Comparison of ENCODE assay signal across 8 mouse cellular contexts in the genomic region with DNA sequence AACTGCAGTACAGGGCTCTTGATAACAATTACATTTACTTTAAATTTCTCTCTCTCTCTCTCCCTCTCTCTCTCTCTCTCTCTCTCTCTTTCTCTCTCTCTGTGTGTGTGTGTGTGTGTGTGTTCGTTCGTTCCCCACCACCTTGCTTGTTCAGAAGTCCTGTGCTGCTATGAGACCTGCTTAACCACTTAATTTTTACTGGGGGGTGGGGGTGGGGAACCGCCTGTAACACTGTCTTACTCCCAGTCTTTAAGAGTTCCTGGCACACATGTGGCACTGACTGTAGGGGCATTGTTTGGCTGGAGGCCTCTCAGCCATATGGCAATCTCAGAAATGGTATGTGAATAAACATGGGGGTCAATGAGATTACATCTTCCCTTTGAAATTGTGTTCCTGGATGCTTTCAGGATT.
DNase-seq lines count a peak whose midpoint lies in the region; ATAC-seq and TF ChIP-seq lines count a peak whose summit lies in the region.

No protein-coding gene starts in this region.

- H3K27me3 ChIP-seq in lung, embryonic 14.5 days (ENCODE audit: insufficient read depth, low read length), result no peaks in the 10 kb centered on the region
- no peaks in the 10 kb centered on the region for H3K27me3 ChIP-seq in embryonic facial prominence, embryonic 14.5 days (replicated peaks; ENCODE audit: control insufficient read depth, insufficient read depth, low read length)
- no peaks in the 10 kb centered on the region for H3K27me3 ChIP-seq in limb, embryonic 10.5 days (ENCODE audit: low read depth, poor library complexity, severe bottlenecking)

- no peak for TF ChIP-seq CTCF in lung, embryonic 14.5 days (IDR thresholded peaks at IDR 0.05; ENCODE audit: low read depth)
- TF ChIP-seq CTCF in olfactory bulb, adult 2 months (IDR thresholded peaks at IDR 0.05; ENCODE audit: insufficient read depth, low read depth, low read length), result no peak

- intact Hi-C loops in left cerebral cortex, postnatal 25 days (cut with DNase I), result no loop called here

- peak overlapping the region; percentile 83 for H3K9ac ChIP-seq in lung, embryonic 14.5 days
- H3K9ac ChIP-seq in embryonic facial prominence, embryonic 14.5 days (ENCODE audit: low read depth, low read length), result peak overlapping the region; percentile 87; the same call in 1 of the 2 replicates

- no peaks in the 10 kb centered on the region for H3K9me3 ChIP-seq in lung, embryonic 14.5 days (ENCODE audit: low read depth, low read length)
- no peaks in the 10 kb centered on the region for H3K9me3 ChIP-seq in embryonic facial prominence, embryonic 14.5 days (ENCODE audit: control insufficient read depth, low read length)
- no peaks in the 10 kb centered on the region for H3K9me3 ChIP-seq in limb, embryonic 10.5 days (replicated peaks)

- no peak for TF ChIP-seq POLR2A in olfactory bulb, adult 2 months (IDR thresholded peaks at IDR 0.05; ENCODE audit: insufficient read depth, low read depth, low read length)

- no peaks in the 10 kb centered on the region for H3K36me3 ChIP-seq in lung, embryonic 14.5 days (ENCODE audit: insufficient read depth)
- H3K36me3 ChIP-seq in embryonic facial prominence, embryonic 14.5 days (ENCODE audit: control insufficient read depth, insufficient read depth, low read length), result no peaks in the 10 kb centered on the region
- no peaks in the 10 kb centered on the region for H3K36me3 ChIP-seq in limb, embryonic 10.5 days

- DNase-seq in lung, embryonic 14.5 days, result peak; percentile 55
- no peak for DNase-seq in lung, postnatal 25 days (ENCODE audit: low spot score)
- no peak for DNase-seq in embryonic facial prominence, embryonic 14.5 days (ENCODE audit: low spot score)
- DNase-seq in limb, embryonic 10.5 days (ENCODE audit: low spot score), result peak; percentile 66
- no peak for DNase-seq in layer of hippocampus, adult 8-10 months (ENCODE audit: low spot score in 2 of 2)
- DNase-seq in layer of hippocampus, postnatal 25 days (ENCODE audit: extremely low spot score in 1 of 2, low spot score in 1 of 2), result no peak
- no peak for DNase-seq in left cerebral cortex, postnatal 25 days (ENCODE audit: low spot score in 2 of 2)

- WGBS in lung, embryonic 14.5 days, result 1% methylated on average over 3 of the region's 3 CpGs
- WGBS in embryonic facial prominence, embryonic 14.5 days, result 1% methylated on average over 3 of the region's 3 CpGs
- WGBS in limb, embryonic 10.5 days, result 0% methylated on average over 3 of the region's 3 CpGs
- 27% methylated on average over 3 of the region's 3 CpGs for WGBS in olfactory bulb, adult 2 months

- peak overlapping the region; percentile 98 for H3K27ac ChIP-seq in lung, embryonic 14.5 days (ENCODE audit: low read depth)
- H3K27ac ChIP-seq in embryonic facial prominence, embryonic 14.5 days (replicated peaks; ENCODE audit: low read depth, low read length), result peak overlapping the region; percentile 94
- peak overlapping the region; percentile 99 for H3K27ac ChIP-seq in limb, embryonic 10.5 days
- H3K27ac ChIP-seq in olfactory bulb, adult 2 months (ENCODE audit: insufficient read depth, low read depth, low read length), result peak overlapping the region; percentile 59; the same call in 1 of the 2 replicates

- peaks cover 53% of the 10 kb centered on the region for H3K4me1 ChIP-seq in lung, embryonic 14.5 days (ENCODE audit: insufficient read depth)
- H3K4me1 ChIP-seq in embryonic facial prominence, embryonic 14.5 days (ENCODE audit: control insufficient read depth, insufficient read depth, low read length), result peaks cover 49% of the 10 kb centered on the region
- peaks cover 80% of the 10 kb centered on the region for H3K4me1 ChIP-seq in limb, embryonic 10.5 days
- H3K4me1 ChIP-seq in olfactory bulb, adult 2 months (ENCODE audit: control insufficient read depth, insufficient read depth, low read length), result peaks cover 18% of the 10 kb centered on the region

- H3K4me2 ChIP-seq in lung, embryonic 14.5 days, result peak overlapping the region; percentile 95
- peak overlapping the region; percentile 92 for H3K4me2 ChIP-seq in embryonic facial prominence, embryonic 14.5 days (ENCODE audit: low read depth, low read length)

- ATAC-seq in lung, embryonic 14.5 days (ENCODE audit: insufficient read depth), result 0 out of 2 replicates have a peak, but pooled peaks have one; percentile 35
- ATAC-seq in embryonic facial prominence, embryonic 14.5 days (ENCODE audit: low read depth), result no peak

- peak overlapping the region; percentile 62 for H3K4me3 ChIP-seq in lung, embryonic 14.5 days (ENCODE audit: low read depth, low read length)
- peak overlapping the region; percentile 62 for H3K4me3 ChIP-seq in embryonic facial prominence, embryonic 14.5 days (ENCODE audit: low read depth, low read length)
- H3K4me3 ChIP-seq in limb, embryonic 10.5 days, result peak overlapping the region; percentile 79
- H3K4me3 ChIP-seq in olfactory bulb, adult 2 months (ENCODE audit: insufficient read depth, low read depth, low read length), result peak overlapping the region; percentile 22; the same call in 1 of the 2 replicates

Comparison
In these comparisons a context has a peak if more than half of its experiments do, and no peak if none do; other contexts are left out.
1. DNase-seq: peak in lung, embryonic 14.5 days (single experiment) and limb, embryonic 10.5 days (single experiment); none in lung, postnatal 25 days (single experiment), embryonic facial prominence, embryonic 14.5 days (single experiment), layer of hippocampus, adult 8-10 months (0 of 2), layer of hippocampus, postnatal 25 days (0 of 2) and left cerebral cortex, postnatal 25 days (0 of 2).
2. H3K4me3 ChIP-seq: peak in every context shown above with its lines; median percentile 79 in limb, embryonic 10.5 days; 62 in lung, embryonic 14.5 days; 62 in embryonic facial prominence, embryonic 14.5 days; 22 in olfactory bulb, adult 2 months.
3. Peak in every context shown above with its lines, with median percentiles within 50 percentile points of each other: H3K27ac ChIP-seq.